Mouse (Mus musculus) CH12.LX (cell line): ENCODE measurements around the gene Slc35b4.

ENCODE experiments used
- CTCF ChIP-seq, 2 experiments: IDR thresholded peaks in 1 of 2; conservative IDR thresholded peaks in 1 of 2; 2 replicates each; pipeline ENCODE4 v1.5.1; 2011 to 2012; ENCODE audit warnings: low read depth in 2 of 2, low read length in 2 of 2, improper control_type of control experiment in 1 of 2, inconsistent platforms in 1 of 2, mild to moderate bottlenecking in 1 of 2, moderate library complexity in 1 of 2
- NRF1 ChIP-seq: IDR thresholded peaks from 2 replicates; pipeline ENCODE4 v1.6.1; 2014; ENCODE audit warnings: low read depth, mild to moderate bottlenecking, inconsistent platforms, low read length, improper control_type of control experiment, moderate library complexity
- TCF12 ChIP-seq: IDR thresholded peaks from 2 replicates; pipeline ENCODE4 v1.6.1; 2014; ENCODE audit warnings: low read depth, mild to moderate bottlenecking, inconsistent platforms, low read length, improper control_type of control experiment
- ZNF384 ChIP-seq: IDR thresholded peaks from 2 replicates; pipeline ENCODE4 v1.6.1; 2012; ENCODE audit warnings: low read depth, low read length, improper control_type of control experiment, inconsistent platforms

DNA sequence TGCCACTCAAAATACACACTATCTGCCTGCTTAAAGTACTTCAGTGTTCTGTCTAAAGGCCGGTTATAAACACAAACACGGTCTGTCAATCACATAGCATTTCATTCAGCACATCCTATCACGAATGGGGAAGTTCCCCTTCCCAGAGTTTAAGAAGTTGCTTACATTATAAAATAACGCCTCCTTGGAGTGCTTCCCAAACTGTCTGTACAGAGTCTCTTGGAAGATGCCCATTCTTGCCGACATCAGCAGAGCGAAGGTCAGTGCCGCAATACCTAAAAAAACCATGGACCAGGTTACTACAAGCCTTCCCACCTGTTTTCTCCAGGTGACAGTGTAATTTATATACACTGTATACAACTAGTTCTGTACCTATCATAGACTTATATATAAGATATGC lies 15.4 kb downstream of the Slc35b4 start:
- TF ChIP-seq TCF12 (no peak), CTCF (conservative IDR thresholded peaks at IDR 0.05 in 1 of 2, IDR thresholded peaks at IDR 0.05 in 1 of 2; ENCODE audit: low read depth in 2 of 2, low read length in 2 of 2) (no peak), NRF1 (no peak), ZNF384 (no peak)
